Mouse (Mus musculus) MEL (cell line): ENCODE data around the gene Cntnap2. TPM values are rescaled to one million over a fixed set of nuclear protein-coding genes. Genes with fewer than 3 reads are reported as not detected.

Experiments used
- DNase-seq: peaks from one replicate; pipeline ENCODE4 v3.0.0; 2011; ENCODE audit warnings: low read depth, low spot score
- H3K27ac ChIP-seq: 2 replicates; pipeline ENCODE4 v1.5.1; 2012; ENCODE audit warnings: low read depth, mild to moderate bottlenecking, control low read depth, low read length, moderate library complexity; ENCODE audit not compliant: control insufficient read depth
- H3K27me3 ChIP-seq, 2 experiments: fragments of 150-350 bp in 1 of 2; sonication (generic) in 1 of 2; 2 replicates each; pipeline ENCODE4 v1.6.1; 2012; ENCODE audit warnings: low read length in 2 of 2, mild to moderate bottlenecking in 2 of 2, improper control_type of control experiment in 1 of 2, moderate library complexity in 1 of 2; ENCODE audit not compliant: insufficient read depth in 2 of 2, control insufficient read depth in 1 of 2
- H3K36me3 ChIP-seq, 2 experiments: 2 replicates each; pipeline ENCODE4 v1.6.1; 2012 to 2014; ENCODE audit warnings: low read length in 2 of 2, improper control_type of control experiment in 1 of 2, inconsistent platforms in 1 of 2, mild to moderate bottlenecking in 1 of 2; ENCODE audit not compliant: insufficient read depth in 2 of 2, control insufficient read depth in 1 of 2
- H3K4me1 ChIP-seq, 2 experiments: fragments of 150-350 bp in 1 of 2; sonication (generic) in 1 of 2; 2 replicates each; pipeline ENCODE4 v1.6.1; 2012; ENCODE audit warnings: low read length in 2 of 2, improper control_type of control experiment in 1 of 2, mild to moderate bottlenecking in 1 of 2; ENCODE audit not compliant: insufficient read depth in 2 of 2, control insufficient read depth in 1 of 2
- H3K4me3 ChIP-seq, 2 experiments: fragments of 150-350 bp in 1 of 2; sonication (generic) in 1 of 2; 2 replicates each; pipeline ENCODE4 v1.5.1; 2012; ENCODE audit warnings: low read depth in 2 of 2, low read length in 2 of 2, mild to moderate bottlenecking in 2 of 2, moderate library complexity in 2 of 2, control low read depth in 1 of 2, improper control_type of control experiment in 1 of 2; ENCODE audit not compliant: control insufficient read depth in 1 of 2, insufficient read depth in 1 of 2
- H3K79me2 ChIP-seq: 2 replicates; pipeline ENCODE4 v1.6.1; 2012; ENCODE audit warnings: mild to moderate bottlenecking, low read length, moderate library complexity; ENCODE audit not compliant: control insufficient read depth, poor library complexity, insufficient read depth
- H3K9ac ChIP-seq: 2 replicates; pipeline ENCODE4 v1.6.1; 2012; ENCODE audit warnings: low read depth, mild to moderate bottlenecking, control low read depth, low read length, moderate library complexity; ENCODE audit not compliant: control insufficient read depth, poor library complexity, severe bottlenecking
- H3K9me3 ChIP-seq: fragments of 150-350 bp; sonication (generic); replicated peaks from 2 replicates; pipeline ENCODE4 v1.6.1; 2012; ENCODE audit warnings: mild to moderate bottlenecking, low read length, improper control_type of control experiment, moderate library complexity; ENCODE audit not compliant: insufficient read depth
- BHLHE40 ChIP-seq: IDR thresholded peaks from 2 replicates; pipeline ENCODE4 v1.6.1; 2012; ENCODE audit warnings: low read depth, mild to moderate bottlenecking, inconsistent platforms, low read length, improper control_type of control experiment, borderline replicate concordance
- CHD2 ChIP-seq: IDR thresholded peaks from 2 replicates; pipeline ENCODE4 v1.6.1; 2011; ENCODE audit warnings: low read length, improper control_type of control experiment
- CTCF ChIP-seq, 3 experiments: IDR thresholded peaks in 2 of 3; conservative IDR thresholded peaks in 1 of 3; 2 replicates each; pipeline ENCODE4 v1.5.1; 2011 to 2012; ENCODE audit warnings: low read length in 3 of 3, low read depth in 2 of 3, mild to moderate bottlenecking in 2 of 3, improper control_type of control experiment in 1 of 3, inconsistent platforms in 1 of 3, mixed read lengths in 1 of 3, moderate library complexity in 1 of 3; ENCODE audit not compliant: control insufficient read depth in 1 of 3, insufficient read depth in 1 of 3, poor library complexity in 1 of 3, severe bottlenecking in 1 of 3
- E2F4 ChIP-seq: IDR thresholded peaks from 2 replicates; pipeline ENCODE4 v1.6.1; 2011; ENCODE audit warnings: low read depth, low read length, improper control_type of control experiment, borderline replicate concordance
- ELF1 ChIP-seq: IDR thresholded peaks from 2 replicates; pipeline ENCODE4 v1.6.1; 2014; ENCODE audit warnings: low read depth, mild to moderate bottlenecking, inconsistent platforms, low read length, improper control_type of control experiment, moderate library complexity
- EP300 ChIP-seq, 2 experiments: IDR thresholded peaks; 2 replicates each; pipeline ENCODE4 v1.6.1; 2011; ENCODE audit warnings: improper control_type of control experiment in 2 of 2, low read length in 2 of 2, low read depth in 1 of 2, mild to moderate bottlenecking in 1 of 2
- ETS1 ChIP-seq: IDR thresholded peaks from 2 replicates; pipeline ENCODE4 v1.6.1; 2012; ENCODE audit warnings: low read depth, mild to moderate bottlenecking, inconsistent platforms, low read length, improper control_type of control experiment, moderate library complexity
- GABPA ChIP-seq: IDR thresholded peaks from 2 replicates; pipeline ENCODE4 v1.6.1; 2012; ENCODE audit warnings: low read depth, mild to moderate bottlenecking, inconsistent platforms, low read length, improper control_type of control experiment, moderate library complexity
- GATA1 ChIP-seq: IDR thresholded peaks from 2 replicates; pipeline ENCODE4 v1.6.1; 2011; ENCODE audit warnings: low read depth, low read length, improper control_type of control experiment
- HCFC1 ChIP-seq: IDR thresholded peaks from 2 replicates; pipeline ENCODE4 v1.6.1; 2012; ENCODE audit warnings: low read depth, mild to moderate bottlenecking, inconsistent platforms, low read length, improper control_type of control experiment, moderate library complexity
- JUND ChIP-seq: IDR thresholded peaks from 2 replicates; pipeline ENCODE4 v1.6.1; 2011; ENCODE audit warnings: low read depth, mild to moderate bottlenecking, improper control_type of control experiment, low read length
- KAT2A ChIP-seq: conservative IDR thresholded peaks from 2 replicates; pipeline ENCODE4 v1.6.1; 2012; ENCODE audit warnings: low read depth, low read length, improper control_type of control experiment, inconsistent platforms
- MAFK ChIP-seq: IDR thresholded peaks from 2 replicates; pipeline ENCODE4 v1.6.1; 2011; ENCODE audit warnings: low read depth, mild to moderate bottlenecking, low read length, improper control_type of control experiment, borderline replicate concordance
- MAX ChIP-seq: IDR thresholded peaks from 2 replicates; pipeline ENCODE4 v1.6.1; 2011; ENCODE audit warnings: low read length, improper control_type of control experiment
- MEF2A ChIP-seq: IDR thresholded peaks from 2 replicates; pipeline ENCODE4 v1.6.1; 2014; ENCODE audit warnings: low read depth, mild to moderate bottlenecking, inconsistent platforms, low read length, improper control_type of control experiment; ENCODE audit not compliant: poor library complexity, insufficient replicate concordance, severe bottlenecking; ENCODE audit errors: extremely low read depth
- MYB ChIP-seq: IDR thresholded peaks from 2 replicates; pipeline ENCODE4 v1.6.1; 2011; ENCODE audit warnings: mild to moderate bottlenecking, low read depth, low read length, improper control_type of control experiment
- MYC ChIP-seq: IDR thresholded peaks from 2 replicates; pipeline ENCODE4 v1.6.1; 2011; ENCODE audit warnings: low read depth, mild to moderate bottlenecking, low read length, improper control_type of control experiment, moderate library complexity
- POLR2A ChIP-seq, 2 experiments: IDR thresholded peaks; 2 replicates each; pipeline ENCODE4 v1.6.1; 2011 to 2012; ENCODE audit warnings: low read length in 2 of 2, mild to moderate bottlenecking in 2 of 2, control low read depth in 1 of 2, improper control_type of control experiment in 1 of 2, low read depth in 1 of 2, moderate library complexity in 1 of 2; ENCODE audit not compliant: control insufficient read depth in 1 of 2, insufficient read depth in 1 of 2, poor library complexity in 1 of 2
- RCOR1 ChIP-seq: IDR thresholded peaks from 2 replicates; pipeline ENCODE4 v1.6.1; 2012; ENCODE audit warnings: low read depth, mild to moderate bottlenecking, inconsistent platforms, low read length, improper control_type of control experiment
- SIN3A ChIP-seq: IDR thresholded peaks from 2 replicates; pipeline ENCODE4 v1.6.1; 2012; ENCODE audit warnings: low read length, improper control_type of control experiment, inconsistent platforms
- TBP ChIP-seq: IDR thresholded peaks from 2 replicates; pipeline ENCODE4 v1.8.0; 2011; ENCODE audit warnings: low read depth, low read length, improper control_type of control experiment
- TCF12 ChIP-seq: IDR thresholded peaks from 2 replicates; pipeline ENCODE4 v1.6.1; 2014; ENCODE audit warnings: low read depth, mild to moderate bottlenecking, inconsistent platforms, low read length, improper control_type of control experiment, moderate library complexity
- USF1 ChIP-seq: IDR thresholded peaks from 2 replicates; pipeline ENCODE4 v1.6.1; 2014; ENCODE audit warnings: low read depth, mild to moderate bottlenecking, inconsistent platforms, low read length, improper control_type of control experiment, moderate library complexity
- USF2 ChIP-seq, 2 experiments: IDR thresholded peaks; 2 replicates each; pipeline ENCODE4 v1.6.1; 2011 to 2012; ENCODE audit warnings: improper control_type of control experiment in 2 of 2, low read length in 2 of 2, borderline replicate concordance in 1 of 2, inconsistent platforms in 1 of 2, low read depth in 1 of 2, mild to moderate bottlenecking in 1 of 2; ENCODE audit not compliant: insufficient read depth in 1 of 2
- ZC3H11A ChIP-seq: IDR thresholded peaks from 2 replicates; pipeline ENCODE4 v1.6.1; 2012; ENCODE audit warnings: low read depth, mild to moderate bottlenecking, inconsistent platforms, low read length, improper control_type of control experiment
- ZMIZ1 ChIP-seq: IDR thresholded peaks from 2 replicates; pipeline ENCODE4 v1.6.1; 2012; ENCODE audit warnings: low read depth, mild to moderate bottlenecking, inconsistent platforms, low read length, improper control_type of control experiment, moderate library complexity
- ZNF384 ChIP-seq: IDR thresholded peaks from 2 replicates; pipeline ENCODE4 v1.6.1; 2012; ENCODE audit warnings: low read depth, mild to moderate bottlenecking, inconsistent platforms, low read length, improper control_type of control experiment
- polyA plus RNA-seq, 2 experiments: library from polyadenylated mRNA; stranded (reverse) in 1 of 2; unstranded in 1 of 2; fragments of >175 nt in 1 of 2; fragments of >200 nt in 1 of 2; gene quantifications; 2 replicates each; pipeline versions ENCODE4 v1.2.1 to v1.2.4; 2012; ENCODE audit warnings: low replicate concordance in 2 of 2, low read depth in 1 of 2; ENCODE audit not compliant: insufficient read length in 2 of 2, insufficient read depth in 1 of 2, missing spikeins in 1 of 2
- total RNA-seq: library from RNA; depleted of rRNA; stranded (reverse); fragments of 300-350 nt; gene quantifications from 2 replicates; pipeline ENCODE4 v1.2.3, GENCODE M21; 2012

The Cntnap2 gene
- total and polyA plus RNA-seq, 3 experiments: 0.01 TPM; not detected in 2

DNA sequence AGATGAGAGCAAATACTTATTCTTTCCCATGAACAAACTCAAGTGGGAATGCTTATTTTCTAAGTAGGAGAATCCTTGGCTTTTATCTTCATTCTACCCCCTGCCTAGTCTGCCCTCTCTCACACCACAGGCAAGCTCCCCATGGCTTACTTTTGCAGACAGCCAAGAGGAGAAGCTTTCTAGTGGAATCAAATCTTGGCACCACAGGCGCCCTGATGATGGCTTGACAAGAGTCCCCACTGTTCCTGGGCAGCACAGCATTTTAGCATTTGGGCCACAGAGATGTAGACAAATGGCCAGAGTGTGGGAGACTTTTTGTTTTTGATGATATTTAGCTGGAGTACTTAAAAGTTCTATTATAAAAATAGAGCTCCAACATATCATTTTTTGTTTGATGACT lies 1204.0 kb downstream of the Cntnap2 start:
- no peak for DNase-seq
- Histone ChIP-seq H3K4me3 (no peak overlapping the region), H3K36me3 (no peaks in the 10 kb centered on the region), H3K9ac (no peak overlapping the region), H3K27me3 (no peaks in the 10 kb centered on the region), H3K27ac (no peak overlapping the region), H3K4me1 (no peaks in the 10 kb centered on the region), H3K9me3 (no peaks in the 10 kb centered on the region), H3K79me2 (no peaks in the 10 kb centered on the region)
- TF ChIP-seq E2F4: no peak
- no peak for TF ChIP-seq BHLHE40
- no peak for TF ChIP-seq ZMIZ1
- TF ChIP-seq ETS1: no peak
- no peak for TF ChIP-seq USF2 (IDR thresholded peaks at IDR 0.05; ENCODE audit: borderline replicate concordance in 1 of 2, insufficient read depth in 1 of 2, low read depth in 1 of 2, low read length in 2 of 2)
- no peak for TF ChIP-seq RCOR1
- no peak for TF ChIP-seq SIN3A
- TF ChIP-seq MAX: no peak
- TF ChIP-seq TBP: no peak
- TF ChIP-seq GATA1: no peak
- TF ChIP-seq HCFC1: no peak
- TF ChIP-seq USF1: no peak
- TF ChIP-seq, all 39 proteins: peak for 0

GRCm38 (mm10) chr6:46346946-46347345 lies 1287.8 kb downstream of the Cntnap2 start:
- Histone ChIP-seq H3K36me3 (no peaks in the 10 kb centered on the region), H3K27me3 (no peaks in the 10 kb centered on the region), H3K4me1 (no peaks in the 10 kb centered on the region), H3K27ac (no peak overlapping the region), H3K9me3 (no peaks in the 10 kb centered on the region), H3K4me3 (no peak overlapping the region), H3K9ac (no peak overlapping the region), H3K79me2 (no peaks in the 10 kb centered on the region)
- DNase-seq: no peak
- TF ChIP-seq CTCF (IDR thresholded peaks at IDR 0.05 in 2 of 3, conservative IDR thresholded peaks at IDR 0.05 in 1 of 3; ENCODE audit: control insufficient read depth in 1 of 3, insufficient read depth in 1 of 3, low read depth in 2 of 3, low read length in 3 of 3, poor library complexity in 1 of 3, severe bottlenecking in 1 of 3): no peak
- no peak for TF ChIP-seq ELF1
- TF ChIP-seq MAFK: no peak
- no peak for TF ChIP-seq MYC
- no peak for TF ChIP-seq ZC3H11A
- TF ChIP-seq TCF12: no peak
- TF ChIP-seq KAT2A: no peak
- no peak for TF ChIP-seq MEF2A
- TF ChIP-seq ZMIZ1: no peak
- no peak for TF ChIP-seq EP300 (IDR thresholded peaks at IDR 0.05; ENCODE audit: low read depth in 1 of 2, low read length in 2 of 2)
- TF ChIP-seq ZNF384: no peak
- no peak for TF ChIP-seq JUND
- no peak for TF ChIP-seq POLR2A (IDR thresholded peaks at IDR 0.05; ENCODE audit: control insufficient read depth in 1 of 2, insufficient read depth in 1 of 2, low read depth in 1 of 2, low read length in 2 of 2, poor library complexity in 1 of 2)
- TF ChIP-seq HCFC1: no peak
- TF ChIP-seq GABPA: no peak
- no peak for TF ChIP-seq E2F4
- no peak for TF ChIP-seq CHD2
- no peak for TF ChIP-seq MYB
